Mouse (Mus musculus): ENCODE measurements around the gene Cdr2l. TPM values are rescaled to one million over a fixed set of nuclear protein-coding genes. Genes with fewer than 3 reads are reported as not detected.

The Cdr2l gene
- polyA plus RNA-seq, 1 experiment from 2014 or later: 16.4 TPM

DNA sequence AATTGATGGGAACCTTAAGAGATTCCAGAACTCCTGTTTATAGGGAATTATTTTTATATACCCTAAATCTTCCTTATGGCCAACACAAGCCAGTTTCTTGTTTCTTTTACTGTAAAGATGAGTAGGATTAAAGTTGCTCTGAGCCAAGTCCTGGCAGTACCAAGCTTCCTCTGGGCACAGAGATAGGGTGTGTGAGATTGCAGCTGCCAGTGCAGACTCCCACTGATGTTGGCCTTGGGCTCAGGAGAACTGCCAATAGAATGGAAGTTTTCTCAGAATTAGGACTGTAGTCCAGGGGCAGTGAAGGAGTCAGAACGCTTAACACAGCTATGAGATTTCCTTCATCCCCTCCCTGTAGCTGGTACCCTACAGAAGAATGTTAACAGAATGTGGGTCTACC lies 39.6 kb downstream of the Cdr2l start:
- Histone ChIP-seq H3K9me3 (no peaks in the 10 kb centered on the region), H3K4me1 (peaks cover 38% of the 10 kb centered on the region), H3K27ac (replicated peaks) (peak overlapping the region; percentile 25; the same call in 1 of the 2 replicates), H3K36me3 (replicated peaks) (peaks cover 53% of the 10 kb centered on the region), H3K27me3 (replicated peaks; ENCODE audit: low read depth, poor library complexity, severe bottlenecking) (no peaks in the 10 kb centered on the region), H3K4me3 (peak overlapping the region; percentile 97)
- 66% methylated on average over 1 of the region's 1 CpGs for WGBS
- no peak for DNase-seq (ENCODE audit: low spot score)

DNA sequence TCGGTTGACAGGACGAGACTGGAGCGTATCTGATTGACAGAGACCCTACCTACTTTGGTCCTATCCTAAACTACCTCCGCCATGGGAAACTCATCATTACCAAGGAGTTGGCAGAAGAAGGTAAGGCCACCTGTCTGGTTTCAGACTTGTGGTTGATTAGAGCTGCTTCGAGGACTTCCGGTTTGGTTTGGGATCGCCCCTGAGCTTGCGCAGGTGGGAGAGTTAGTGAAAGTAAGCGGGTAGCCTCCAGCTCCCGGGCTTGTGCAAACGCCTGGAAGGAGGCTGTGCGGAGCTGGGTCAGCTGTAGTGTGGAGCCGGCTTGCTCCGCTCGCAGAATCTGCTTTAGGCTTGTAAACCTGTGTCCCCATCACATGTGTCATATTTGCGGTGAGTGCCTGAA lies 40.3 kb downstream of the Cdr2l start:
- 91% methylated on average over 16 of the region's 16 CpGs for WGBS
- Histone ChIP-seq H3K4me1 (peaks cover 38% of the 10 kb centered on the region), H3K36me3 (replicated peaks) (peaks cover 53% of the 10 kb centered on the region), H3K27me3 (replicated peaks; ENCODE audit: low read depth, poor library complexity, severe bottlenecking) (no peaks in the 10 kb centered on the region), H3K27ac (replicated peaks) (no peak overlapping the region), H3K9me3 (no peaks in the 10 kb centered on the region), H3K4me3 (peak overlapping the region; percentile 97; the same call in 1 of the 2 replicates)
- DNase-seq (ENCODE audit: low spot score): no peak

DNA sequence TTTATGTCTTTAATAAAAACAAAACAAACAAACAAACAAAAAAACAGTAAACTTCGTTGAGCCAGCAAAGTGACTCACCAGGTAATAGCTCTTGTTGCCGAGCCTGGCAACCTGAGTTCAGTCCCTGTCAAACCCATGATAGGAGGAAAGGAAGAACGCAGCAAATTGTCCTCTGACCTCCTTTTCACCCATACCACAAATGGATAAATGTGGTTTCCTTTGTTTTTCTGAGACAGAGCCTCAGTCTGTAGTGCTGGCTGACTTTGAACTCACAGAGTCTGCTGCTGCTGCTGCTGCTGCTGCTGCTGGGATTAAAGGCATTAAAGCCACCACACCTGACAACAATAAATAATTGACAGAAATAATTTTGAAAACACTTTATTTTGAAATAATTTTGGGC lies 41.4 kb downstream of the Cdr2l start:
- H3K4me3 ChIP-seq: no peak overlapping the region
- no peaks in the 10 kb centered on the region for H3K27me3 ChIP-seq (replicated peaks; ENCODE audit: low read depth, poor library complexity, severe bottlenecking)
- no peak overlapping the region for H3K27ac ChIP-seq (replicated peaks)
- no peaks in the 10 kb centered on the region for H3K9me3 ChIP-seq
- WGBS: 86% methylated on average over 3 of the region's 3 CpGs
- no peak for DNase-seq (ENCODE audit: low spot score)
- peaks cover 41% of the 10 kb centered on the region for H3K4me1 ChIP-seq
- H3K36me3 ChIP-seq (replicated peaks): peaks cover 49% of the 10 kb centered on the region

DNA sequence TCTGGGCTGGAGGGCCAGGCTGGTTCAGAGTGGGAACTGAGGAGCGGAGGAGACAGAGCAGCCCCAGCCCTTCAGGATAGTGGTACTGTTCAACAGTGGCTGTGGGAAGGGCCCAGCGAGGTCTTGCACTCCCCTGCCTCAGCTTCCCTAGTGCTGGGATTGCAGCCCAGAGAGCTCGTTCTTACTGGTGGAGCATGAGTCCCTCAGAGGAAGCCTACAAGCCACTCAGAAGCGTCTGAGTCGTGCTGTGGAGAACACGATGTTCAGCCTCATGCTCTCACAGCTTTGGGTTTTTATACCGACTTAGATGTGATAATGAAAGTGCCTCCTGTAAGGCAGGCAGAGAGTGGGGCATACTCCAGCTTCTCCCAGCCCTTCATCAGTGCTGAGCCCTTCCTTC lies 43.0 kb downstream of the Cdr2l start:
- no peaks in the 10 kb centered on the region for H3K27me3 ChIP-seq (replicated peaks; ENCODE audit: low read depth, poor library complexity, severe bottlenecking)
- WGBS: 85% methylated on average over 7 of the region's 7 CpGs
- H3K4me3 ChIP-seq: no peak overlapping the region
- peaks cover 61% of the 10 kb centered on the region for H3K36me3 ChIP-seq (replicated peaks)
- H3K9me3 ChIP-seq: no peaks in the 10 kb centered on the region
- peaks cover 37% of the 10 kb centered on the region for H3K4me1 ChIP-seq
- no peak for DNase-seq (ENCODE audit: low spot score)
- no peak overlapping the region for H3K27ac ChIP-seq (replicated peaks)

DNA sequence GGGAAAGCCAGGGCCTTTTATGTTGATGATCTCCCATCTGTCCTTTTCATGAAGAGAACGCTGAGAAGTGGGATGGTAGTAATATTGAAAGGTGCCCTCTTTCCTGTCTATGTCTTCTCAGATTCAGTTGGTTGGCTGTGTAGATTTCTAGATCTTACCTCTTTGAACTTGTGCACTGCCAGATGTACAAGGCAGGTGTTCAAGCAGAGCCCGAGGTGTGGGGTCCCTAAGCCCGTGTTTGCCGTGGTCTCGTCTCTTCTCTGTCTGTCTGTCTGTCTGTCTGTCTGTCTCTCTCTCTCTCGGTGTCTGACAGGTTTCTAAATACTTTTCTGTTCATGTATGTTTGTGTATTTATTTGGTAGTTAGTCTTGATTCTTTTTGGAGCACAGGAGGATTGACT lies 44.0 kb downstream of the Cdr2l start:
- H3K36me3 ChIP-seq (replicated peaks): peaks cover 71% of the 10 kb centered on the region
- no peaks in the 10 kb centered on the region for H3K9me3 ChIP-seq
- peaks cover 35% of the 10 kb centered on the region for H3K4me1 ChIP-seq
- no peak overlapping the region for H3K27ac ChIP-seq (replicated peaks)
- no peak overlapping the region for H3K4me3 ChIP-seq
- H3K27me3 ChIP-seq (replicated peaks; ENCODE audit: low read depth, poor library complexity, severe bottlenecking): no peaks in the 10 kb centered on the region
- 92% methylated on average over 6 of the region's 6 CpGs for WGBS
- no peak for DNase-seq (ENCODE audit: low spot score)

DNA sequence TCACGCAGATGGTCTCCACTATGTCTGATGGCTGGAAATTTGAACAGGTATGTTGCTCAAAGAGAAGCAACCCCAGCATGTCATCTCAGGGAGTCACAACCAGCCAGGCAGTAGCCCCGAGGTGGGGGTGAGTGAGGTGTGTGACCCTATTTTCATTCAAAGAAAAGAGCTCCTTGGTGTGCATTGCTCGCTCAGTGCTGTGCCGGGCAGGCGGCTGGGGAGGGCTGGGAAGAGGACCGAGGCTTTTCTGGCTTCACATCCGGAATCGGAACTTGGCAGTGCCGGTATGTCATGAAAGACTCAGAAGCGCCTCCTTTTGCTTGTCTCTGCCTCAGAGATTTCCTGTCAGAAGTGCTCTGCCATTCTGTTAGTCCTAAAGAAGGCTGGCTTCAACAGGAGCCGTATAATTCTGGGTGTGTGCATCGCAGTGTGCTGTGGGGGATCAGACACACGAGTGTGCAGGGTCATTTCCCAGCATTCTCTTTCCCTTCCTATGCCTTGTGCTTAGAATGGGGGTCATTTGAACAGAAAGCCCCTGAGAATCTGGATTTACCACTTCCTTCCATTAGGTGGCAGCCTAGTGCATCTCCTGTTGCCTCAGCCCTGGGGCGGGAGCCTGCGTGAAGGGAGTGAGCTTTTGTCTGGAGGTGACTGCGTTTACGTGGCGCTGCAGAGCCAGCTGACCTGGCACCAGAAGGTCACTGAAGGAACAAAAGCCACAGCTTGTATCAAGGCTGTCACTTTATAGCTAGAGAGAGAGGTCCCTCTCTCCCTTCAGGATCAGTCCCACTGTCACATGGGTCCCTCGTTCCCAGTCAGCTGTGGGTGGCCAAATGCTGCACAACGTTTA lies 46.0 kb downstream of the Cdr2l start:
- H3K4me1 ChIP-seq: peaks cover 20% of the 10 kb centered on the region
- no peaks in the 10 kb centered on the region for H3K9me3 ChIP-seq
- H3K27me3 ChIP-seq (replicated peaks; ENCODE audit: low read depth, poor library complexity, severe bottlenecking): no peaks in the 10 kb centered on the region
- peak overlapping the region; percentile 81 for H3K27ac ChIP-seq (replicated peaks)
- WGBS: 31% methylated on average over 20 of the region's 20 CpGs
- H3K36me3 ChIP-seq (replicated peaks): peaks cover 83% of the 10 kb centered on the region
- peak overlapping the region; percentile 27; the same call in 1 of the 2 replicates for H3K4me3 ChIP-seq
- peak; percentile 85 for DNase-seq (ENCODE audit: low spot score)

DNA sequence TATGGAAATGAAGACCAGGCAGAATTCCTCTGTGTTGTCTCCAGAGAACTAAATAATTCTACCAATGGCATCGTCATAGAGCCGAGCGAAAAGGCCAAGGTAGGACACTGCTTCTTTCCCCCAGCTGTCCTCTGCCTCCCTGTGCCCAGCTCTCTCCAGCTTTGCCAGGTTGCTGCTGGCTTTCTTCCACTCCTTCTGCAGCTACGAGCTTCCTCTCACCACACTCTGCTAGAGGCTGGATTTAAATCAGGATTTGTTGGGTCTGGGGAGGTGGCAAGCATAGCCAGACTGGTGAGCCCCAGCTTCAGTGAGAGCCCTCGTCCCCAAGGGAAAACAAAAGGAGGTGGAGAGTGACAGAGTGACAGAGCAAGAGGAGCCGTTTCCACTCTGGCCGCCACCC lies 47.6 kb downstream of the Cdr2l start:
- Histone ChIP-seq H3K36me3 (replicated peaks) (peaks cover 85% of the 10 kb centered on the region), H3K4me1 (peaks cover 18% of the 10 kb centered on the region), H3K27ac (replicated peaks) (no peak overlapping the region), H3K27me3 (replicated peaks; ENCODE audit: low read depth, poor library complexity, severe bottlenecking) (no peaks in the 10 kb centered on the region), H3K4me3 (no peak overlapping the region), H3K9me3 (no peaks in the 10 kb centered on the region)
- DNase-seq (ENCODE audit: low spot score): no peak
- 86% methylated on average over 7 of the region's 7 CpGs for WGBS

DNA sequence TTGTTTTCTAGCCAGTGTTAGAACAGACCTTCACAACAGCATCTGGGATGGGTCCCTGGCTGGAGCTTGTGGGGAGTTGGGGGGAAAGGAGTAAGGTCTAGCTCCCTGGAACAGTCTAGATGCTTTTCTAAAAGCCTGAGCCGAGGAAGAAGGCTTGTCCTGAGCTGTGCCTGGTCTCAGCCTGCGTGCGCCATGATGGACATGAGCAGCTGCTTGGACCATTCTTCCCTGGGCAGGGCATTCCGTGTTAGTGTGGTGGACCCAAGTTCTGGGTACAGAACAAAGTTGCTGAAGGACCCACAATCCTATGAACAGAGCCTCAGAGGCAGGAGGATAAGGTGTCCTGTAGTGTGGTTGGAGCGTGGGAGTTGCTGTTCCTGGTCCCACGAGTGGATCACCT lies 48.8 kb downstream of the Cdr2l start:
- Histone ChIP-seq H3K9me3 (no peaks in the 10 kb centered on the region), H3K36me3 (replicated peaks) (peaks cover 73% of the 10 kb centered on the region), H3K4me3 (no peak overlapping the region), H3K4me1 (peaks cover 29% of the 10 kb centered on the region), H3K27me3 (replicated peaks; ENCODE audit: low read depth, poor library complexity, severe bottlenecking) (no peaks in the 10 kb centered on the region), H3K27ac (replicated peaks) (no peak overlapping the region)
- WGBS: 93% methylated on average over 6 of the region's 6 CpGs
- no peak for DNase-seq (ENCODE audit: low spot score)

DNA sequence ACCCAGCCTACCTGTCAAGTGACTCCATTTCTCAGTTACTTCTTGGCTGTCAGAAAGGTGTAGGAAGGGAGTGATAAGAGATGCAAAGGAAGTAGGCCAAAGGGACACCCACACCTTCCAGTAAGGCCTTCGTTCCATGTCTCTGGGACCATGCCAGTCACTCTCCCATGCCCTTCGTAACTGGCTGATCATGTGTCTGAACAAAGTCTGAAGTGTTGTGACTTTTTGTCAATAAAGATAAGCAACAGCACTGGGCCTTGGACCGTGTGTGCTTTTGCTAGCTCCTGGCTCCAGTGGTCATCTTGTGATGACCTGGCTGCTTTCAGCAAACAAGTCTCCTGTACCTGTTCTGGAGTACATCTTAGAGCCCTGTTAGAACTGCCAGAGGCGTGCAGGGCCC lies 51.1 kb downstream of the Cdr2l start:
- peaks cover 51% of the 10 kb centered on the region for H3K36me3 ChIP-seq (replicated peaks)
- 81% methylated on average over 4 of the region's 4 CpGs for WGBS
- H3K27ac ChIP-seq (replicated peaks): no peak overlapping the region
- H3K4me3 ChIP-seq: no peak overlapping the region
- H3K4me1 ChIP-seq: peaks cover 35% of the 10 kb centered on the region
- 0 out of 2 replicates have a peak, but pooled peaks cover 8% of the 10 kb centered on the region for H3K27me3 ChIP-seq (replicated peaks; ENCODE audit: low read depth, poor library complexity, severe bottlenecking)
- DNase-seq (ENCODE audit: low spot score): no peak
- no peaks in the 10 kb centered on the region for H3K9me3 ChIP-seq

DNA sequence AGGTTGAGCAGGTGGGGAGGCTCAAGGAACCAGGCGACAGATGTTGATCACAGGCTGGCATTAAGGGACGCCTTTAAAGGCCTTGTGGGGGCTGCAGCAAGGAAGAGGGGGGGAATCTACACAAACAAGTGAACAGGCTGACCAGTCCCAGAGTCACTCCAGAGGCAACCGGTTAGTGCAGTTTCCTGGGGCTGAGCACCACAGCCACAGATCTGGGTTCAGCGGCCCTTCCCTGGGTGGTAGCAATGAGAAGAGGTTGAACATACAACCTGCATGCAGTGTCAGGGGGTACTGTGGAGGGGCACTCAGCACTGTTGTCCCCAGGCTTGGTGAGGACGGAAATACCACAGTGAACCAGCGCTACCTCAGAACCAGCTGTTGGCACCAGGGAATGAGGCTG lies 51.6 kb downstream of the Cdr2l start:
- 82% methylated on average over 6 of the region's 6 CpGs for WGBS
- peaks cover 51% of the 10 kb centered on the region for H3K36me3 ChIP-seq (replicated peaks)
- no peak overlapping the region for H3K4me3 ChIP-seq
- H3K4me1 ChIP-seq: peaks cover 29% of the 10 kb centered on the region
- DNase-seq (ENCODE audit: low spot score): no peak
- 0 out of 2 replicates have a peak, but pooled peaks cover 8% of the 10 kb centered on the region for H3K27me3 ChIP-seq (replicated peaks; ENCODE audit: low read depth, poor library complexity, severe bottlenecking)
- H3K9me3 ChIP-seq: no peaks in the 10 kb centered on the region
- no peak overlapping the region for H3K27ac ChIP-seq (replicated peaks)

DNA sequence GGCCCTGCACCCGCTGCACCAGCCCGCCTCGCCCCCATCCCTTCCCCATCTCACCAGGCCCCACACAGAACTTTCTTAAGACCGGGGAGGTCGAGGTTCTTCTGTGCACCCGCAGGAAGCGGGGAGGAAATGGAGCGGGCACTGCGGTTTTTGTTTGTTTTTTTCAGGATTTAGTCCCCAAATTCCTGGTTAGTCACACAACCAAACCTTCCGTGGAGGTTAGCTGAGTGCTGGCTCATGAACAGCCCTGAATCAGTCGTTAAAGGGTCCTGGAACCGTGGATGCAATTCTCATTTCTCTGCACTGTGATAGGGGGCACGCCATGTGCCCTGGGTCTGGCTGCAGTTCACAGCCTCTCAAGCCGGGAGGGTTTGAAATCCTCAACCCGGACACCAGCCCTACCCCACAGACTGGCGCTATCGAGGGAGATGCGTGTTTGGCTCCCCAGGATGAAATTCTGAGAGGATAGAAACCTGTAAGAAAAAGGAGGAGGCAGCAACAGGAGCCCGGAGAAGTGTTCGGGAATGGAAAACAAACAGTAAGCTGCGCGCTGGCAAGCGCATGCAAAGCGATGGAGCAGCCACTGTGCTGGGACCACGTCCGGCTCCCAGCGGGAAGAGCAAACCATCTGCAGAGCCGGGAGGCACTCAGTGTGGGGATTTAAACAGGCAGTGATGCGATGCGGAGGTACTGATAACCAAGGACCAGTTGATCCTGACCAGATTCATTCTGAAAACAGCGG lies 54.1 kb downstream of the Cdr2l start:
- Histone ChIP-seq H3K36me3 (replicated peaks) (peaks cover 27% of the 10 kb centered on the region), H3K9me3 (peaks cover 7% of the 10 kb centered on the region), H3K27me3 (replicated peaks; ENCODE audit: low read depth, poor library complexity, severe bottlenecking) (0 out of 2 replicates have a peak, but pooled peaks cover 8% of the 10 kb centered on the region), H3K27ac (replicated peaks) (peak overlapping the region; percentile 84), H3K4me1 (peaks cover 25% of the 10 kb centered on the region), H3K4me3 (peak overlapping the region; percentile 50)
- whole genome bisulfite sequencing: 5% methylated on average over 31 of the region's 31 CpGs
- DNase-seq (ENCODE audit: low spot score): peak; percentile 62

DNA sequence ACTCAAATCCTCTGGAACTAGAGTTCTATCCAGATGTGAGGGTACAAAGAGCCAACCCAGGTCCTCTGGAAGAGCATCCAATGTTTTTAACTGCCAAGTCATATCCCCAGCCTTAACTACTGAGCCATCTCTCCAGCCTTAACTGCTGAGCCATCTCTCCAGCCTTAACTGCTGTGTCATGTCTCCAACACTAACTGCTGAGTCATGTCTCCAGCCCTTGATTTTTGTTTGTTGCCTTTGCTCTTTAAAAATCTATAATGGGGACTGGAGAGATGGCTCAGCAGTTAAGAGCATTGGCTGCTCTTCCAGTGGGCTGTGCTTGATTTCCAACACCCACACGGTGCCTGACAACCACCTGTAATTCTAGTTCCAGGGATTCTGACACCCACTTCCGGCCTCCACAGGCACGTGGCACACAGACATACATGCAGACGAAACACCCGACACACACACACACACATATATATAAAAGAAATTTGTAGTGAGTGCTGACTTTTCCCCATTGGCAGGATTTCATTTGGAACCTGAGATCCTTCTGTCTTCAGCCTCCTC lies 55.9 kb downstream of the Cdr2l start:
- Histone ChIP-seq H3K4me3 (no peak overlapping the region), H3K27ac (replicated peaks) (no peak overlapping the region), H3K9me3 (peaks cover 7% of the 10 kb centered on the region), H3K36me3 (replicated peaks) (peaks cover 8% of the 10 kb centered on the region), H3K27me3 (replicated peaks; ENCODE audit: low read depth, poor library complexity, severe bottlenecking) (peaks cover 23% of the 10 kb centered on the region; the same call in 1 of the 2 replicates), H3K4me1 (peaks cover 37% of the 10 kb centered on the region)
- 86% methylated on average over 5 of the region's 5 CpGs for WGBS
- no peak for DNase-seq (ENCODE audit: low spot score)
